In genomic region chr11:68211924-68212578, GRCm38 (mm10) we compare ENCODE assay signal across 8 mouse cellular contexts.
DNase-seq lines count a peak whose midpoint lies in the region; ATAC-seq and TF ChIP-seq lines count a peak whose summit lies in the region.

No protein-coding gene starts in this region.

- no peaks in the 10 kb centered on the region for H3K9me3 ChIP-seq in heart, embryonic 15.5 days (replicated peaks)

- no peak for TF ChIP-seq POLR2A in brain, embryonic 14.5 days (IDR thresholded peaks at IDR 0.05; ENCODE audit: borderline replicate concordance, extremely low read depth, insufficient read depth, insufficient read length, poor library complexity, severe bottlenecking)

- 25% methylated on average over 8 of the region's 8 CpGs for WGBS in heart, embryonic 15.5 days

- H3K4me2 ChIP-seq in heart, embryonic 15.5 days: no peak overlapping the region

- H3K36me3 ChIP-seq in heart, embryonic 15.5 days: peaks cover 5% of the 10 kb centered on the region; the same call in 1 of the 2 replicates

- peaks cover 41% of the 10 kb centered on the region for H3K4me1 ChIP-seq in heart, embryonic 15.5 days (replicated peaks)

- DNase-seq in ovary, postnatal 36 days (ENCODE audit: low spot score): peak; percentile 48
- no peak for DNase-seq in ovary, postnatal 10 days (ENCODE audit: low spot score)
- no peak for DNase-seq in brain, embryonic 14.5 days (ENCODE audit: low read depth)
- DNase-seq in kidney, postnatal 10 days: peak; percentile 79
- peak; percentile 71 for DNase-seq in lung, postnatal 36 days
- no peak for DNase-seq in spleen, adult 12 weeks (ENCODE audit: low spot score)
- DNase-seq in left cerebral cortex, adult 11 months (ENCODE audit: low spot score): no peak

- H3K9ac ChIP-seq in heart, embryonic 15.5 days: no peak overlapping the region; the same call in 1 of the 2 replicates

- peak overlapping the region; percentile 57; the same call in 1 of the 2 replicates for H3K27ac ChIP-seq in heart, embryonic 15.5 days

- TF ChIP-seq CTCF in brain, embryonic 14.5 days (IDR thresholded peaks at IDR 0.05; ENCODE audit: borderline replicate concordance, extremely low read depth, insufficient read depth, insufficient read length): peak; percentile 46; the same call in 1 of the 2 replicates

- H3K4me3 ChIP-seq in heart, embryonic 15.5 days: no peak overlapping the region

- ATAC-seq in heart, embryonic 15.5 days (replicated peaks; ENCODE audit: insufficient number of reproducible peaks, insufficient read depth, low FRiP score, low read depth): peak; percentile 41

- H3K27me3 ChIP-seq in heart, embryonic 15.5 days: no peaks in the 10 kb centered on the region

Comparison
In these comparisons a context has a peak if more than half of its experiments do, and no peak if none do; other contexts are left out.
1. DNase-seq: peak in ovary, postnatal 36 days (single experiment), kidney, postnatal 10 days (single experiment) and lung, postnatal 36 days (single experiment); none in ovary, postnatal 10 days (single experiment), brain, embryonic 14.5 days (single experiment), spleen, adult 12 weeks (single experiment) and left cerebral cortex, adult 11 months (single experiment).